Mouse (Mus musculus): ENCODE results near the gene Plcb1. TPM values are rescaled to one million over a fixed set of nuclear protein-coding genes. Genes with fewer than 3 reads are reported as not detected.
A peak's percentile ranks its signal among the peaks of the same experiment; 100 is the strongest.

Gene Plcb1
- polyA plus RNA-seq, 1 experiment: 2.1 TPM

- no peaks in the 10 kb centered on the region for H3K4me1 ChIP-seq (ENCODE audit: control insufficient read depth, insufficient read depth, insufficient read length, low read length)
- TF ChIP-seq POLR2A (IDR thresholded peaks at IDR 0.05; ENCODE audit: low read depth, low read length) (no peak), CTCF (IDR thresholded peaks at IDR 0.05; ENCODE audit: extremely low read depth, insufficient read length, insufficient replicate concordance, low read depth, low read length) (no peak)
- no peak overlapping the region for H3K27ac ChIP-seq (ENCODE audit: insufficient read depth, low read depth, low read length)
- 63% methylated on average over 1 of the region's 1 CpGs for WGBS
- no peaks in the 10 kb centered on the region for H3K27me3 ChIP-seq (ENCODE audit: control insufficient read depth, insufficient read depth, low read length)
- no peaks in the 10 kb centered on the region for H3K36me3 ChIP-seq (ENCODE audit: control insufficient read depth, insufficient read depth, low read length)
- H3K4me3 ChIP-seq (ENCODE audit: low read depth, low read length): no peak overlapping the region
Observed at GRCm38 (mm10) chr2:135381396-135381795, 595.5 kb downstream of the Plcb1 start.

GRCm38 (mm10) chr2:135387990-135388389 lies 602.1 kb downstream of the Plcb1 start:
- TF ChIP-seq CTCF (IDR thresholded peaks at IDR 0.05; ENCODE audit: extremely low read depth, insufficient read length, insufficient replicate concordance, low read depth, low read length) (peak; percentile 43; the same call in 1 of the 2 replicates), POLR2A (IDR thresholded peaks at IDR 0.05; ENCODE audit: low read depth, low read length) (no peak)
- 65% methylated on average over 9 of the region's 9 CpGs for WGBS
- Histone ChIP-seq H3K36me3 (ENCODE audit: control insufficient read depth, insufficient read depth, low read length) (no peaks in the 10 kb centered on the region), H3K27me3 (ENCODE audit: control insufficient read depth, insufficient read depth, low read length) (no peaks in the 10 kb centered on the region), H3K27ac (ENCODE audit: insufficient read depth, low read depth, low read length) (no peak overlapping the region), H3K4me1 (ENCODE audit: control insufficient read depth, insufficient read depth, insufficient read length, low read length) (no peaks in the 10 kb centered on the region), H3K4me3 (ENCODE audit: low read depth, low read length) (no peak overlapping the region)

- Histone ChIP-seq H3K36me3 (ENCODE audit: control insufficient read depth, insufficient read depth, low read length) (no peaks in the 10 kb centered on the region), H3K4me1 (ENCODE audit: control insufficient read depth, insufficient read depth, insufficient read length, low read length) (peaks cover 5% of the 10 kb centered on the region; the same call in 1 of the 2 replicates), H3K4me3 (ENCODE audit: low read depth, low read length) (no peak overlapping the region), H3K27ac (ENCODE audit: insufficient read depth, low read depth, low read length) (no peak overlapping the region), H3K27me3 (ENCODE audit: control insufficient read depth, insufficient read depth, low read length) (no peaks in the 10 kb centered on the region)
- TF ChIP-seq POLR2A (IDR thresholded peaks at IDR 0.05; ENCODE audit: low read depth, low read length): no peak
- TF ChIP-seq CTCF (IDR thresholded peaks at IDR 0.05; ENCODE audit: extremely low read depth, insufficient read length, insufficient replicate concordance, low read depth, low read length): no peak
- WGBS: 87% methylated on average over 3 of the region's 3 CpGs
Observed at GRCm38 (mm10) chr2:135394698-135395097, 608.8 kb downstream of the Plcb1 start.

GRCm38 (mm10) chr2:135396375-135396774 lies 610.5 kb downstream of the Plcb1 start:
- WGBS: 90% methylated on average over 3 of the region's 3 CpGs
- no peaks in the 10 kb centered on the region for H3K36me3 ChIP-seq (ENCODE audit: control insufficient read depth, insufficient read depth, low read length)
- TF ChIP-seq CTCF (IDR thresholded peaks at IDR 0.05; ENCODE audit: extremely low read depth, insufficient read length, insufficient replicate concordance, low read depth, low read length) (no peak), POLR2A (IDR thresholded peaks at IDR 0.05; ENCODE audit: low read depth, low read length) (no peak)
- H3K27me3 ChIP-seq (ENCODE audit: control insufficient read depth, insufficient read depth, low read length): no peaks in the 10 kb centered on the region
- H3K4me3 ChIP-seq (ENCODE audit: low read depth, low read length): no peak overlapping the region
- peaks cover 9% of the 10 kb centered on the region; the same call in 1 of the 2 replicates for H3K4me1 ChIP-seq (ENCODE audit: control insufficient read depth, insufficient read depth, insufficient read length, low read length)
- no peak overlapping the region for H3K27ac ChIP-seq (ENCODE audit: insufficient read depth, low read depth, low read length)

- 83% methylated on average over 2 of the region's 2 CpGs for WGBS
- Histone ChIP-seq H3K27ac (ENCODE audit: insufficient read depth, low read depth, low read length) (no peak overlapping the region), H3K27me3 (ENCODE audit: control insufficient read depth, insufficient read depth, low read length) (no peaks in the 10 kb centered on the region), H3K4me3 (ENCODE audit: low read depth, low read length) (no peak overlapping the region), H3K36me3 (ENCODE audit: control insufficient read depth, insufficient read depth, low read length) (no peaks in the 10 kb centered on the region), H3K4me1 (ENCODE audit: control insufficient read depth, insufficient read depth, insufficient read length, low read length) (peaks cover 9% of the 10 kb centered on the region; the same call in 1 of the 2 replicates)
- TF ChIP-seq CTCF (IDR thresholded peaks at IDR 0.05; ENCODE audit: extremely low read depth, insufficient read length, insufficient replicate concordance, low read depth, low read length) (no peak), POLR2A (IDR thresholded peaks at IDR 0.05; ENCODE audit: low read depth, low read length) (no peak)
Observed at GRCm38 (mm10) chr2:135397970-135398369, 612.1 kb downstream of the Plcb1 start.

- 29% methylated on average over 6 of the region's 6 CpGs for WGBS
Observed at GRCm38 (mm10) chr2:135399760-135400159, 613.9 kb downstream of the Plcb1 start.

GRCm38 (mm10) chr2:135402916-135403315 lies 617.0 kb downstream of the Plcb1 start:
- Histone ChIP-seq H3K27ac (ENCODE audit: insufficient read depth, low read depth, low read length) (no peak overlapping the region), H3K36me3 (ENCODE audit: control insufficient read depth, insufficient read depth, low read length) (no peaks in the 10 kb centered on the region), H3K27me3 (ENCODE audit: control insufficient read depth, insufficient read depth, low read length) (no peaks in the 10 kb centered on the region), H3K4me3 (ENCODE audit: low read depth, low read length) (no peak overlapping the region), H3K4me1 (ENCODE audit: control insufficient read depth, insufficient read depth, insufficient read length, low read length) (peaks cover 9% of the 10 kb centered on the region; the same call in 1 of the 2 replicates)
- TF ChIP-seq POLR2A (IDR thresholded peaks at IDR 0.05; ENCODE audit: low read depth, low read length): no peak
- no peak for TF ChIP-seq CTCF (IDR thresholded peaks at IDR 0.05; ENCODE audit: extremely low read depth, insufficient read length, insufficient replicate concordance, low read depth, low read length)
- WGBS: 79% methylated on average over 1 of the region's 1 CpGs

More at GRCm38 (mm10) chr2:135399760-135400159, 613.9 kb downstream of the Plcb1 start:
- H3K36me3 ChIP-seq (ENCODE audit: control insufficient read depth, insufficient read depth, low read length): no peaks in the 10 kb centered on the region
- no peak overlapping the region for H3K4me3 ChIP-seq (ENCODE audit: low read depth, low read length)
- no peaks in the 10 kb centered on the region for H3K27me3 ChIP-seq (ENCODE audit: control insufficient read depth, insufficient read depth, low read length)
- TF ChIP-seq POLR2A (IDR thresholded peaks at IDR 0.05; ENCODE audit: low read depth, low read length) (no peak), CTCF (IDR thresholded peaks at IDR 0.05; ENCODE audit: extremely low read depth, insufficient read length, insufficient replicate concordance, low read depth, low read length) (no peak)
- H3K4me1 ChIP-seq (ENCODE audit: control insufficient read depth, insufficient read depth, insufficient read length, low read length): peaks cover 9% of the 10 kb centered on the region; the same call in 1 of the 2 replicates
- no peak overlapping the region for H3K27ac ChIP-seq (ENCODE audit: insufficient read depth, low read depth, low read length)
